Mouse (Mus musculus) hindbrain, embryonic 11.5 days (tissue): ENCODE results near the gene Trp53bp1. TPM values are rescaled to one million over a fixed set of nuclear protein-coding genes. Genes with fewer than 3 reads are reported as not detected.

Experiments used
- ATAC-seq: fragments of 200-750 bp; cut with Nextera tagmentation; 2 replicates; pipeline ENCODE4 v1.8.0; 2017; ENCODE audit warnings: mild to moderate bottlenecking, moderate TSS enrichment, moderate library complexity; ENCODE audit not compliant: low FRiP score
- DNase-seq: peaks from one replicate; pipeline ENCODE4 v3.0.0-alpha.2; 2015; ENCODE audit warnings: low spot score
- H3K27ac ChIP-seq: fragments of 300-500 bp; sonication (generic); 2 replicates; pipeline ENCODE4 v1.5.1; 2014; ENCODE audit warnings: mild to moderate bottlenecking, low read depth, low read length
- H3K27me3 ChIP-seq: fragments of 300-500 bp; sonication (generic); 2 replicates; pipeline ENCODE4 v1.6.1; 2014; ENCODE audit warnings: mild to moderate bottlenecking, low read length, moderate library complexity, mixed read lengths; ENCODE audit not compliant: control insufficient read depth, insufficient read depth
- H3K36me3 ChIP-seq: fragments of 300-500 bp; sonication (generic); 2 replicates; pipeline ENCODE4 v1.6.1; 2014; ENCODE audit warnings: mild to moderate bottlenecking, low read length, moderate library complexity, mixed read lengths; ENCODE audit not compliant: control insufficient read depth, insufficient read depth
- H3K4me1 ChIP-seq: fragments of 300-500 bp; sonication (generic); replicated peaks from 2 replicates; pipeline ENCODE4 v1.6.1; 2014; ENCODE audit warnings: low read length, mixed read lengths; ENCODE audit not compliant: control insufficient read depth, insufficient read depth
- H3K4me2 ChIP-seq: fragments of 300-500 bp; sonication (generic); replicated peaks from 2 replicates; pipeline ENCODE4 v1.6.1; 2014; ENCODE audit warnings: mild to moderate bottlenecking, low read depth, low read length
- H3K4me3 ChIP-seq: fragments of 300-500 bp; sonication (generic); 2 replicates; pipeline ENCODE4 v1.5.1; 2014; ENCODE audit warnings: low read depth, low read length
- H3K9ac ChIP-seq: fragments of 300-500 bp; sonication (generic); 2 replicates; pipeline ENCODE4 v1.6.1; 2014; ENCODE audit warnings: low read depth, low read length
- H3K9me3 ChIP-seq: fragments of 300-500 bp; sonication (generic); 2 replicates; pipeline ENCODE4 v1.6.1; 2016; ENCODE audit warnings: low read length; ENCODE audit not compliant: control insufficient read depth
- WGBS: fragments of 180-500 bp; shearing (Covaris S2); extraction: QIAGEN DNeasy Blood & Tissue Kit; methylation state at CpG from one replicate; pipeline ENCODE4 v1.1.7; 2014; 5-methylcytosine and 5-hydroxymethylcytosine counted together
- polyA plus RNA-seq: library from polyadenylated mRNA; unstranded; fragments of >200 nt; fragmentation: Nextera tagmentation; extraction: Ambion mirVana; gene quantifications from 2 replicates; pipeline ENCODE4 v1.2.1, GENCODE M21; 2014

Gene Trp53bp1
- polyA plus RNA-seq, 1 experiment from 2014 or later, result 164 TPM

- ATAC-seq (no peak), DNase-seq (no peak)
- H3K27me3 ChIP-seq, result no peaks in the 10 kb centered on the region
- no peak overlapping the region for H3K27ac ChIP-seq
- no peaks in the 10 kb centered on the region for H3K9me3 ChIP-seq
- H3K36me3 ChIP-seq, result peaks cover 15% of the 10 kb centered on the region
- WGBS, result 90% methylated on average over 2 of the region's 2 CpGs
- no peak overlapping the region for H3K9ac ChIP-seq
- H3K4me3 ChIP-seq, result no peak overlapping the region
- no peaks in the 10 kb centered on the region for H3K4me1 ChIP-seq
- no peak overlapping the region for H3K4me2 ChIP-seq
These were observed 48.2 kb downstream of the Trp53bp1 start for GRCm38 (mm10) chr2:121223010-121223409.

- Histone ChIP-seq H3K27me3 (no peaks in the 10 kb centered on the region), H3K4me2 (no peak overlapping the region), H3K27ac (no peak overlapping the region), H3K4me3 (no peak overlapping the region), H3K9ac (no peak overlapping the region), H3K4me1 (no peaks in the 10 kb centered on the region), H3K36me3 (peaks cover 8% of the 10 kb centered on the region), H3K9me3 (no peaks in the 10 kb centered on the region)
- DNase-seq, result no peak
- no peak for ATAC-seq
These were observed 51.2 kb downstream of the Trp53bp1 start for GRCm38 (mm10) chr2:121219994-121220393.

- Histone ChIP-seq H3K36me3 (peaks cover 8% of the 10 kb centered on the region), H3K4me3 (no peak overlapping the region), H3K9me3 (no peaks in the 10 kb centered on the region), H3K4me1 (no peaks in the 10 kb centered on the region), H3K27me3 (no peaks in the 10 kb centered on the region), H3K27ac (no peak overlapping the region), H3K4me2 (no peak overlapping the region), H3K9ac (no peak overlapping the region)
- DNase-seq (no peak), ATAC-seq (no peak)
These were observed 52.0 kb downstream of the Trp53bp1 start for GRCm38 (mm10) chr2:121219177-121219576.

GRCm38 (mm10) chr2:121214491-121214890 is 56.7 kb downstream of the Trp53bp1 start:
- H3K27me3 ChIP-seq, result no peaks in the 10 kb centered on the region
- no peaks in the 10 kb centered on the region for H3K4me1 ChIP-seq
- ATAC-seq (no peak), DNase-seq (no peak)
- H3K9ac ChIP-seq, result no peak overlapping the region
- no peak overlapping the region for H3K4me3 ChIP-seq
- H3K9me3 ChIP-seq, result no peaks in the 10 kb centered on the region
- H3K4me2 ChIP-seq, result no peak overlapping the region
- WGBS, result 89% methylated on average over 3 of the region's 3 CpGs
- peaks cover 7% of the 10 kb centered on the region for H3K36me3 ChIP-seq
- no peak overlapping the region for H3K27ac ChIP-seq

- no peak overlapping the region for H3K9ac ChIP-seq
- ATAC-seq (no peak), DNase-seq (no peak)
- H3K4me3 ChIP-seq, result no peak overlapping the region
- 90% methylated on average over 3 of the region's 3 CpGs for WGBS
- peaks cover 19% of the 10 kb centered on the region for H3K36me3 ChIP-seq
- no peaks in the 10 kb centered on the region for H3K27me3 ChIP-seq
- H3K4me2 ChIP-seq, result no peak overlapping the region
- no peaks in the 10 kb centered on the region for H3K4me1 ChIP-seq
- no peaks in the 10 kb centered on the region for H3K9me3 ChIP-seq
- H3K27ac ChIP-seq, result no peak overlapping the region
These were observed 64.7 kb downstream of the Trp53bp1 start for GRCm38 (mm10) chr2:121206541-121206940.

GRCm38 (mm10) chr2:121204276-121204675 is 66.9 kb downstream of the Trp53bp1 start:
- Histone ChIP-seq H3K4me3 (no peak overlapping the region), H3K36me3 (peaks cover 19% of the 10 kb centered on the region), H3K27ac (no peak overlapping the region), H3K4me1 (no peaks in the 10 kb centered on the region), H3K9ac (no peak overlapping the region), H3K4me2 (no peak overlapping the region), H3K27me3 (no peaks in the 10 kb centered on the region), H3K9me3 (no peaks in the 10 kb centered on the region)
- 94% methylated on average over 17 of the region's 17 CpGs for WGBS
- ATAC-seq (no peak), DNase-seq (no peak)

GRCm38 (mm10) chr2:121195466-121195865 is 75.7 kb downstream of the Trp53bp1 start:
- Histone ChIP-seq H3K27me3 (no peaks in the 10 kb centered on the region), H3K27ac (no peak overlapping the region), H3K9ac (no peak overlapping the region), H3K4me1 (no peaks in the 10 kb centered on the region), H3K4me2 (no peak overlapping the region), H3K4me3 (no peak overlapping the region), H3K36me3 (peaks cover 13% of the 10 kb centered on the region), H3K9me3 (no peaks in the 10 kb centered on the region)
- no peak for ATAC-seq
- DNase-seq, result no peak
- 91% methylated on average over 9 of the region's 9 CpGs for WGBS

- H3K9me3 ChIP-seq, result no peaks in the 10 kb centered on the region
- H3K27ac ChIP-seq, result no peak overlapping the region
- H3K9ac ChIP-seq, result no peak overlapping the region
- H3K27me3 ChIP-seq, result no peaks in the 10 kb centered on the region
- WGBS, result 78% methylated on average over 1 of the region's 1 CpGs
- H3K4me1 ChIP-seq, result no peaks in the 10 kb centered on the region
- ATAC-seq (no peak), DNase-seq (no peak)
- H3K36me3 ChIP-seq, result peaks cover 10% of the 10 kb centered on the region
- no peak overlapping the region for H3K4me2 ChIP-seq
- H3K4me3 ChIP-seq, result no peak overlapping the region
These were observed 82.7 kb downstream of the Trp53bp1 start for GRCm38 (mm10) chr2:121188530-121188929.

- H3K9me3 ChIP-seq, result no peaks in the 10 kb centered on the region
- no peaks in the 10 kb centered on the region for H3K27me3 ChIP-seq
- ATAC-seq (no peak), DNase-seq (no peak)
- no peak overlapping the region for H3K9ac ChIP-seq
- no peak overlapping the region for H3K4me3 ChIP-seq
- H3K4me2 ChIP-seq, result no peak overlapping the region
- no peaks in the 10 kb centered on the region for H3K4me1 ChIP-seq
- 97% methylated on average over 7 of the region's 7 CpGs for WGBS
- no peak overlapping the region for H3K27ac ChIP-seq
- H3K36me3 ChIP-seq, result peaks cover 9% of the 10 kb centered on the region; the same call in 1 of the 2 replicates
These were observed 87.1 kb downstream of the Trp53bp1 start for GRCm38 (mm10) chr2:121184142-121184541.
